Mouse (Mus musculus) forebrain, embryonic 11.5 days (tissue): ENCODE measurements at regions not wholly inside any gene's neighbourhood (a gene's known extent, or its start where the extent isn't known, plus 50 kb on each side); places are given as distances from the start of the nearest gene placed in this dataset.
A peak's percentile ranks its signal among the peaks of the same experiment; 100 is the strongest.

ENCODE experiments used
- ATAC-seq: fragments of 200-750 bp; cut with Nextera tagmentation; replicated peaks from 2 replicates; pipeline ENCODE4 v1.8.0; 2017; ENCODE audit warnings: moderate TSS enrichment; ENCODE audit not compliant: low FRiP score
- DNase-seq: peaks from one replicate; pipeline ENCODE4 v3.0.0-alpha.2; 2017; ENCODE audit warnings: low spot score
- H3K27ac ChIP-seq: fragments of 300-500 bp; sonication (generic); 2 replicates; pipeline ENCODE4 v1.5.1; 2014; ENCODE audit warnings: low read depth, low read length
- H3K27me3 ChIP-seq: fragments of 300-500 bp; sonication (generic); 2 replicates; pipeline ENCODE4 v1.6.1; 2014; ENCODE audit warnings: mild to moderate bottlenecking, low read length, mixed read lengths; ENCODE audit not compliant: control insufficient read depth, insufficient read depth
- H3K36me3 ChIP-seq: fragments of 300-500 bp; sonication (generic); 2 replicates; pipeline ENCODE4 v1.6.1; 2014; ENCODE audit warnings: mild to moderate bottlenecking, low read length, moderate library complexity, mixed read lengths; ENCODE audit not compliant: control insufficient read depth, insufficient read depth
- H3K4me1 ChIP-seq: fragments of 300-500 bp; sonication (generic); replicated peaks from 2 replicates; pipeline ENCODE4 v1.6.1; 2014; ENCODE audit warnings: low read length, mixed read lengths; ENCODE audit not compliant: control insufficient read depth, insufficient read depth
- H3K4me2 ChIP-seq: fragments of 300-500 bp; sonication (generic); 2 replicates; pipeline ENCODE4 v1.6.1; 2014; ENCODE audit warnings: low read depth, mild to moderate bottlenecking, low read length, moderate library complexity, mixed read lengths; ENCODE audit not compliant: severe bottlenecking
- H3K4me3 ChIP-seq: fragments of 300-500 bp; sonication (generic); 2 replicates; pipeline ENCODE4 v1.5.1; 2014; ENCODE audit warnings: low read depth, low read length
- H3K9ac ChIP-seq: fragments of 300-500 bp; sonication (generic); 2 replicates; pipeline ENCODE4 v1.6.1; 2014; ENCODE audit warnings: low read length
- H3K9me3 ChIP-seq: fragments of 300-500 bp; sonication (generic); 2 replicates; pipeline ENCODE4 v1.6.1; 2016; ENCODE audit warnings: low read length, mixed read lengths; ENCODE audit not compliant: control insufficient read depth
- WGBS: fragments of 180-500 bp; shearing (Covaris S2); extraction: QIAGEN DNeasy Blood & Tissue Kit; methylation state at CpG from one replicate; pipeline ENCODE4 v1.1.7; 2014; 5-methylcytosine and 5-hydroxymethylcytosine counted together

DNA sequence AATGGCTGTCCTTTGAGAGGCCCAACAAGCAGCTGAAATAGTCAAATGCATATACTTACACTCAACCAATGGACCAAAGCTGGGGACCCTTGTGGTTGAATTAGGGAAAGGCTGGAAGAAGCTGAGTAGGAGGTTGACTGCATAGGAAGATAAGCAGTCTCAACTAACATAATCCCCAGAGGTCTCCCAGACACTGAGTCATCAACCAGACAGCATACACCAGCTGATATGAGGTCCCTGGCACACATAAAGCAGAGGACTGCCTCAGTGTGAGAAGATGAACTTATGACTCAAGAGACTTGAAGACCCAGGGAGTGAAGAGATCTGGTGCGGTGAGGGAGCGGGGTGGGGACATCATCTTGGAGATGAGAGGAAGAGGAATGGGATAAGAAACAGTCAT is 863.8 kb downstream of the Nap1l3 start:
- Histone ChIP-seq H3K27ac (no peak overlapping the region), H3K4me2 (no peak overlapping the region), H3K4me3 (no peak overlapping the region), H3K9ac (no peak overlapping the region), H3K27me3 (no peaks in the 10 kb centered on the region), H3K4me1 (no peaks in the 10 kb centered on the region), H3K9me3 (no peaks in the 10 kb centered on the region), H3K36me3 (no peaks in the 10 kb centered on the region)
- WGBS: 96% methylated on average over 2 of the region's 2 CpGs
- ATAC-seq: no peak
- no peak for DNase-seq

- no peak overlapping the region for H3K9ac ChIP-seq
- DNase-seq (no peak), ATAC-seq (no peak)
- no peak overlapping the region for H3K4me2 ChIP-seq
- H3K4me1 ChIP-seq: no peaks in the 10 kb centered on the region
- H3K36me3 ChIP-seq: no peaks in the 10 kb centered on the region
- no peaks in the 10 kb centered on the region for H3K9me3 ChIP-seq
- no peak overlapping the region for H3K27ac ChIP-seq
- no peaks in the 10 kb centered on the region for H3K27me3 ChIP-seq
- no peak overlapping the region for H3K4me3 ChIP-seq
Measured at GRCm38 (mm10) chrX:121519830-121520229, 877.4 kb downstream of the Nap1l3 start.

DNA sequence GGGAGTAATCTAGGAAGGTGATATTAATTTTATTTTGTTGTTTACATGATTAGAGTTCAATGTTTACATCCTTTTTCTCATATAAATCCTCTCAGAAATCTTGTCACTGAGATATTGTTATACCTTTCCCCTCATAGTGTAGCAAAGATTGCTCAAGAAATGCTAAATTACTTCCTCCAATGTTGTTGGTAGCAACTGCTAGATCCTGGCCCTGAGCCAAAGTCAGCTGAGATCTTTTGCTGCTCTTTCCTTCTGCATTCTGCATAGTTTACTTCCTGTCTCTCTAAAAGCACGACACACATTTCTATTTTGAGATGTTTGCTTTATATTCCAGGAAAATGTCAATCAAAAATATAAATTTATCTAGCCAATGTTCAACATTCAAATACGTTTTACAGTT is 899.5 kb downstream of the Nap1l3 start:
- no peak overlapping the region for H3K4me3 ChIP-seq
- H3K36me3 ChIP-seq: no peaks in the 10 kb centered on the region
- no peak overlapping the region for H3K4me2 ChIP-seq
- no peak overlapping the region for H3K27ac ChIP-seq
- no peaks in the 10 kb centered on the region for H3K9me3 ChIP-seq
- no peak overlapping the region for H3K9ac ChIP-seq
- H3K4me1 ChIP-seq: no peaks in the 10 kb centered on the region
- H3K27me3 ChIP-seq: no peaks in the 10 kb centered on the region
- DNase-seq (no peak), ATAC-seq (no peak)
- 46% methylated on average over 2 of the region's 2 CpGs for WGBS

- DNase-seq (no peak), ATAC-seq (no peak)
- H3K4me1 ChIP-seq: no peaks in the 10 kb centered on the region
- H3K36me3 ChIP-seq: no peaks in the 10 kb centered on the region
- no peak overlapping the region for H3K27ac ChIP-seq
- H3K9me3 ChIP-seq: no peaks in the 10 kb centered on the region
- no peak overlapping the region for H3K4me3 ChIP-seq
- H3K4me2 ChIP-seq: no peak overlapping the region
- H3K27me3 ChIP-seq: no peaks in the 10 kb centered on the region
- no peak overlapping the region for H3K9ac ChIP-seq
Measured at GRCm38 (mm10) chrX:121497219-121497618, 900.0 kb downstream of the Nap1l3 start.

- no peak overlapping the region for H3K27ac ChIP-seq
- no peaks in the 10 kb centered on the region for H3K27me3 ChIP-seq
- no peaks in the 10 kb centered on the region for H3K36me3 ChIP-seq
- DNase-seq: peak; percentile 49
- 15% methylated on average over 4 of the region's 4 CpGs for WGBS
- no peak overlapping the region for H3K4me3 ChIP-seq
- no peaks in the 10 kb centered on the region for H3K4me1 ChIP-seq
- no peak overlapping the region for H3K9ac ChIP-seq
- peak; percentile 79 for ATAC-seq
- no peaks in the 10 kb centered on the region for H3K9me3 ChIP-seq
- no peak overlapping the region for H3K4me2 ChIP-seq
Measured at GRCm38 (mm10) chrX:121479402-121479989, 917.7 kb downstream of the Nap1l3 start.

GRCm38 (mm10) chrX:121429078-121429477 is 968.1 kb downstream of the Nap1l3 start:
- no peak for DNase-seq
- ATAC-seq: no peak

More at GRCm38 (mm10) chrX:121429078-121429477, 968.1 kb downstream of the Nap1l3 start:
- Histone ChIP-seq H3K27me3 (no peaks in the 10 kb centered on the region), H3K9ac (no peak overlapping the region), H3K4me2 (no peak overlapping the region), H3K4me1 (no peaks in the 10 kb centered on the region), H3K36me3 (no peaks in the 10 kb centered on the region), H3K27ac (no peak overlapping the region), H3K9me3 (no peaks in the 10 kb centered on the region), H3K4me3 (no peak overlapping the region)
- 85% methylated on average over 6 of the region's 6 CpGs for WGBS
